Mouse (Mus musculus) gastrocnemius, postnatal 36 days (tissue): Measurements from ENCODE around the gene Rad51b. TPM values are rescaled to one million over a fixed set of nuclear protein-coding genes. Genes with fewer than 3 reads are reported as not detected.

ENCODE experiments used
- DNase-seq, 2 experiments: peaks; one replicate each; pipeline ENCODE4 v3.0.0; 2022
- intact Hi-C: fragments of 180-260 bp; cut with DNase I; formaldehyde crosslinking; loops from one replicate; pipeline ENCODE4 v1.15.1; 2025
- total RNA-seq, 2 experiments: library from RNA; stranded (reverse); gene quantifications; 2 replicates each; pipeline ENCODE4 v1.2.3; 2021

Rad51b gene
- total RNA-seq, 2 experiments from 2014 or later = 0.23 TPM; not detected in 1

DNA sequence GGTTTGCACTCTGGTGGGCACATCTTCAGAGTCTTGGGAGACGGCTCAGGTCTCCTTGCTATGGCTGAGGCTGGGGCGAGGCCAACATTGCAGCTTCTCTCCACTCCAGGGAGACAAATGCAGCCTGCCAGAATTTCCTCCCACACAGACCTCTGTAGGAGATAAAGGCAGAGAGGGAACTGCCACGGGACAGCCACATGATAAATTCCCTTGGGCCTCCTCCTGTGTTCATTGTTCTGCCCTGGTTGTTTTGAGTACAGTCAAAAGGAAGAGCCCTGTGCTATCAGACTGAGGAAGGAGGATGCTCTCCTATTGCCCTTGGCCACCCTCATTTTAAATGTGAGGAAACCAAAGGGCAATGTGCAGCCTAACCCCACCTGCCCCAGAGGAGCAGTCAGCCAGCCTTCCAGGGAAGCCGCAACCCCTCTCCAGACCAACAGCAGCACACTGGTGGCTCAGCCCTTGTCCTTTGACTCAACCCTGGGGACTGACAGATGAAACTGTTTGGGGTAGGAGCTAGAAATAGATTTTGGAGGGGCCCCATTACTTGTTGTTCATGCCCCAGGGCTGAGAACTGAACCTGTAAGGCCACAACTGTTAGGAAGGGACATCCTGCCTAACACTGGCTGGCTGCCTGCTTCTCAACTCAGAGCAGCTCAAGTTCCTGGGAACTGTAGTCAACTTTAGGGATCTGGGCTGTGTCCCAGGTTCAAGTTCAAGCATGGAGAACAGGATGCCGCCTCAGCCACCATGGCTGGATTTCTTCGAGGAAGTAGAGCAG is 541.3 kb downstream of the Rad51b start:
- DNase-seq = peak; percentile 58 to 68
- intact Hi-C loops = no loop called here

- no peak for DNase-seq
- intact Hi-C loops = no loop called here
These were observed 542.2 kb downstream of the Rad51b start for GRCm38 (mm10) chr12:79839096-79839941.

GRCm38 (mm10) chr12:79840465-79840864 is 543.4 kb downstream of the Rad51b start:
- intact Hi-C loops = no loop called here
- DNase-seq = no peak

GRCm38 (mm10) chr12:79841248-79841647 is 544.2 kb downstream of the Rad51b start:
- no peak for DNase-seq
- intact Hi-C loops = no loop called here

GRCm38 (mm10) chr12:79842319-79842718 is 545.2 kb downstream of the Rad51b start:
- intact Hi-C loops = no loop called here
- DNase-seq = no peak

- intact Hi-C loops = no loop called here
These were observed 545.9 kb downstream of the Rad51b start for GRCm38 (mm10) chr12:79843002-79843401.

GRCm38 (mm10) chr12:79843496-79843895 is 546.4 kb downstream of the Rad51b start:
- DNase-seq = no peak
- intact Hi-C loops = no loop called here

More at GRCm38 (mm10) chr12:79843002-79843401, 545.9 kb downstream of the Rad51b start:
- DNase-seq = no peak

DNA sequence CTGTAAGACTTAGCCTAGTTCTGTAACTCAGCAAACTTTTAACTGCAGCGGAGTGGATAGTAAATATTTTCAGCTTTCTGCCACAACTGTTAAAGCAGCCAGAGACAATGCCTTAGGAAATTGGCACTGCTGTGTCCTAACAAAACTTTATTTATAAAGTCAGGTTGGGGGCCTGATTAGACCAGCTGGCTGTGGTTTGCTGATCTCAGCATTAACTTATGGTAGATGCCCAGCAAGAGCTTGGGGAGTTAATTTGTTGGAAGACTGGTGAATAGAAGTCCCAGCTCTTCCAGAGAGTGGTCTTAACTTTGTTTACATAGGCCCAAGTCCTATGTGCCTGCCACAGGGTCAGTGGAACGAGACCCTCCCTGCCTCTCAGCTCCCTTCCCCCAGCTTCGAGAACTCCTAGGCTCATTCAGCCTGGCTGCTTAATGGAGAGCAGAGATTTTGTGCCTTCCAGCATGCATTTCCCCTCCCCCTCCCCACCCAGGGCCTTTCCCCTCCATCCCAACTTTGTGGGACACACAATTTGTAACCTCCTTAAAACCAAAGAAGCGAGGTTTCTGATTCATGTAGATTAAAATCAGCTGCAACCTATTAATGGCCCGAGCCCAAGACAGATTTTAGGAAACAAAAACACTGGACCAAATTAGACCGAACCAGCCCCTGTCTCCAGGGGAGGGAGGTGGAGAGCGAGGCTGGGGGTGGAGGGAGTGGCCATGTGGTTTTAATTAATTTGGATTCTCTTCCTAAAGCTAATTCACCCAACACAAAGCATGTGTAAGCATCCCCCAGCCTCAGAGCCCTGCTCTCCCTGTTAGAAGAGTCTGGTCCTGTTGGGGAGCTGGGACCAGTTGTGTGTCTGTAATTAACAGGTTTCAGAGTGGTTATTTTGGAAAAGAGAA is 549.4 kb downstream of the Rad51b start:
- DNase-seq = peak in 1 of 2 experiments; percentile 15
- intact Hi-C loops = no loop called here

DNA sequence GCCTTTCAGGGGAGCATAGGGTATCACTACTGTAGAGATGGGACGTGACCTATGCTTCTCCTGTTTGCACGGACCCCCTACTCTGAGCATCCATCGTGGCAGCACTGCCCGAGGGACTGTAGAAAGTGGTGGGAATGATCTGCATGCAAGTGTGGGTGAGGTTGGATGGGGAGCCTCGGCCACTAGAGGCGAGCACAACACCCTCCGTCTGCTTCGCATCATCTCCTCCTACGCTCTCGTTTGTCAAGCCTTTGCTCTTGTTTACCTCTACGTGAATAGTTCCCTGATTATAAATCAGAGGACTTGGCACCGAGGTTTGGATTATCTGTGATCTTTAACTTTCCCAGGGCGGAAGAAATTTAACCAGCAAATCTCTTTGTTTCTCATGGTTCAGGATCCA is 551.5 kb downstream of the Rad51b start:
- no peak for DNase-seq
- intact Hi-C loops = no loop called here

GRCm38 (mm10) chr12:79850021-79850420 is 552.9 kb downstream of the Rad51b start:
- no peak for DNase-seq
- intact Hi-C loops = no loop called here

- intact Hi-C loops = no loop called here
These were observed 554.8 kb downstream of the Rad51b start for GRCm38 (mm10) chr12:79851898-79852297.

DNA sequence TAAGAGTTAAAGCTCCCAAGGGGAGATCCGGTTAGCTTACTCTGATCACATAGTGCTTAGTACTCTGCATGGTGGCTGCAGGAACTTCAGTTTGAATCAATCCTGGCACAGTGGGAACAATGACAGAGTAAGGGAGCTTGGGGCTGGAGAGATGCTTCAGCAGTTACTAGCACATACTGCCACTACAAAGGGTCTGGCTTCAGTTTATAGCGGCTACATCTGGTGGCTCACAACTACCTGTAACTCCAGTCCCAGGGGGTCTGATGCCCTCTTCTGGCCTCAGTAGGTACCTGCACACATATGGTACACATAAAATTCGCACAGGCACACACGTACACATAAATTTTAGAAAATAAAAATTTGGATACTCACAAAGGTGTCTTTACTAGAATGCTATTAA is 555.5 kb downstream of the Rad51b start:
- no peak for DNase-seq
- intact Hi-C loops = no loop called here

More at GRCm38 (mm10) chr12:79851898-79852297, 554.8 kb downstream of the Rad51b start:
- DNase-seq = no peak

GRCm38 (mm10) chr12:79853901-79854490 is 556.9 kb downstream of the Rad51b start:
- intact Hi-C loops = no loop called here
- no peak for DNase-seq

GRCm38 (mm10) chr12:79854507-79854906 is 557.4 kb downstream of the Rad51b start:
- intact Hi-C loops = no loop called here
- DNase-seq = no peak

DNA sequence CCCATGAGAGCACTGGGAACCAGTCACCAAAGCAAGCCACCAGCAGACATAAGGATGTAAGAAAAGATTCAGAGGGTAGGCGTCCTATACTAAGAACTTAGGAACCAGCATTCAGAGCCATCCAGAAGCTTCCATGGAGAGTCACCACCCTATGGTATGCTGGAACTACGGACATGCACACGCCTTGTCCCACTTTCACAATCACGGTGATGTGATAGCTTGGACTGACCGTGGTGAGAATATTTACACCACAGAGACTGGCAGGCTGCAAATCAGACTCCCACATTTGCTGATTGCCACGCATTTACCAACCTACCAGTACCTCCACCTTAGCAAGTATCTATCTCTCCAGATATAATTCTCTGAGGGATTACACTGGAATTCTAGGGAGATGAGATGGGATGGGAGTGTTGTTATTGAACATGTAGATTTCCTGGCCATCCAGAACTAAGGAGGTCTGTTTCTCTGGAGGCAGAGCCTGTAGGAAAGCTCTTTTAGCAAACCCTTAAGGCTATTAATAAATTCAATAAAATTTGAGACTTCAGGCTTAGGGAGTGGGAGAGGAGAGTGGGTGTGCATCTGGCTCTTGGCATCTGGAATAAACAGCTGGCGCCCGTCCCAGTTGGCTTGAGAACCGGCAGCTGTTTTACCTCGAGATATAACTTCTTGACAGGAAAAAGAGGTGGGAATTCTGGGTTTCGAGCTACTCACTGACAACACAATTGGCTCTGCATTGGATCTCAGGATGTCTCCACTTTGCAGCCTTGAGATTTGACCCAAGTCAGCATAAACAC is 559.2 kb downstream of the Rad51b start:
- peak; percentile 61 to 75 for DNase-seq
- intact Hi-C loops = no loop called here

- no peak for DNase-seq
- intact Hi-C loops = no loop called here
These were observed 560.6 kb downstream of the Rad51b start for GRCm38 (mm10) chr12:79857704-79858103.

DNA sequence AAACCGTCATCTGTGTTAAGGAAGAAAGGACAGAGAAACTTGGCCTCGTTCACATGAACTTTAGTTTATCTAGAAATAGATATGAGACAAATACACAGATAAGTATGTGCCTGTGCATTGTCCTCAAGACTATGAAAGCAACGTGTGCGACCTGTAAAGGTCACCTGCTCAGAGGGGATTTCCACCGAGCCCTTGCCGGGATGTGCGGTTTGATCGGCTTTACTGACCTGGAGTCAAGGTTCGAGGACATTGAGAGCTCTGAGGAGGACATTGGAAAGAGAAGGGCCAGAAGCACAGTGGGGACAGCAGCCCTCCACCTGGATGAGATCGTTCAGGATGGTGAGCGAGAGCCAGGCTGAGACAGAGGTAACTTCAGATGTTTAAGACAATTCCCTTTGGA is 561.3 kb downstream of the Rad51b start:
- intact Hi-C loops = no loop called here
- DNase-seq = no peak

- intact Hi-C loops = no loop called here
- DNase-seq = no peak
These were observed 562.5 kb downstream of the Rad51b start for GRCm38 (mm10) chr12:79859354-79860247.

DNA sequence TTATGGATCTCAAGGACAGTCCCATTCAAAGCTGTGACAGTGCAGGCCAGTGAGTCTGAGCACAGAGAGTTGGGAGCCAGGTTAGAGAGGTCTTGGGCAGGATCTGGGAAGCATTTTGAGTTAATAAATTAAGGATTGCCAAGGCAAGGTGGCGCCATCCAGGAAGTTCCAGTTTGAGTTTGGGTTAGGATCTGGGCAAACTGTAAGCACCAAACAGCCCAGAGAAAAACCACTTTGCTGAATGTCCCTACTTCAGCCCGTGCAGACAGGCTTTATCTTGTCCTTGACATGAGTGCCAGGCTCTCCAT is 563.1 kb downstream of the Rad51b start:
- intact Hi-C loops = no loop called here
- no peak for DNase-seq
